Mouse (Mus musculus) thymus, adult 2 months (tissue): ENCODE measurements around the gene Tctex1d2.

Source experiments
- CTCF ChIP-seq: fragments of 200-500 bp; IDR thresholded peaks from 2 replicates; pipeline ENCODE4 v1.5.1; 2012; ENCODE audit warnings: mild to moderate bottlenecking, control low read depth, low read length, moderate library complexity, borderline replicate concordance; ENCODE audit not compliant: control insufficient read depth, poor library complexity, insufficient read depth; ENCODE audit errors: extremely low read depth
- POLR2A ChIP-seq: fragments of 200-500 bp; IDR thresholded peaks from 2 replicates; pipeline ENCODE4 v1.6.1; 2012; ENCODE audit warnings: mild to moderate bottlenecking, low read length, control low read depth, moderate library complexity; ENCODE audit not compliant: control insufficient read depth, poor library complexity, insufficient read depth; ENCODE audit errors: extremely low read depth

DNA sequence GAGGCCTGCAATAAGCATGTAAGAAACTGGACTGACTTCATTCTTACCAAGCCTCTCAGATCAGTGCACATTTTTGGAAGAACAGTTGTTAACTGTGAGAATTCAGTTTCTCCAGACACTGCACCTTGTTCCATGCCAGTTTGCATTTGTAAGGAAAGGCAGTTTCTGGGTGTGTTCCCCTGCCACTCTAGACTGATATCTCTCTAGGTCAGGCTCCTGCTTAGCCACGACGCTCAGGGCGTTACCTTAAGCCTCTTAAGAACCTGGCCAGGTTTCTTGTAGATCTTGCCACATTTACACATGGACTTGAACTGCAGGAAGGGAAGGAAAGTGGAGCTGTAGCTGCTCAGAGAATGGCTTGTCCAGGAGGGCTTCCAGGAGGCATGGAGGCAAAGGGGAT, 30.2 kb downstream of the Tctex1d2 start:
- TF ChIP-seq POLR2A, result no peak
- no peak for TF ChIP-seq CTCF
